Mouse (Mus musculus) lung, postnatal 0 days (tissue): ENCODE data around the gene Sipa1l3.

Source experiments
- CTCF ChIP-seq: IDR thresholded peaks from 2 replicates; pipeline ENCODE4 v1.5.1; 2016; ENCODE audit warnings: antibody characterized with exemption, mild to moderate bottlenecking
- EP300 ChIP-seq: IDR thresholded peaks from 2 replicates; pipeline ENCODE4 v1.6.1; 2016; ENCODE audit warnings: antibody characterized with exemption, mild to moderate bottlenecking, control low read depth

GRCm38 (mm10) chr7:29469602-29470344 lies 48.7 kb downstream of the Sipa1l3 start:
- TF ChIP-seq EP300 (peak; percentile 65), CTCF (no peak)
